Mouse (Mus musculus) forebrain, postnatal 0 days (tissue): ENCODE measurements at regions not wholly inside any gene's neighbourhood (a gene's known extent, or its start where the extent isn't known, plus 50 kb on each side); places are given as distances from the start of the nearest gene placed in this dataset.

Experiments used
- ATAC-seq: fragments of 200-750 bp; cut with Nextera tagmentation; 2 replicates; pipeline ENCODE4 v1.8.0; 2017; ENCODE audit warnings: mild to moderate bottlenecking, moderate library complexity
- DNase-seq: peaks from one replicate; pipeline ENCODE4 v3.0.0-alpha.2; 2015
- H3K27ac ChIP-seq: fragments of 300-500 bp; sonication (generic); 2 replicates; pipeline ENCODE4 v1.5.1; 2014; ENCODE audit warnings: low read depth, mild to moderate bottlenecking, antibody characterized with exemption, low read length, moderate library complexity, mixed read lengths
- H3K27me3 ChIP-seq: fragments of 300-500 bp; sonication (generic); 2 replicates; pipeline ENCODE4 v1.6.1; 2014; ENCODE audit warnings: mild to moderate bottlenecking, low read length, mixed read lengths; ENCODE audit not compliant: insufficient read depth
- H3K36me3 ChIP-seq: fragments of 300-500 bp; sonication (generic); 2 replicates; pipeline ENCODE4 v1.6.1; 2014; ENCODE audit warnings: mild to moderate bottlenecking, moderate library complexity; ENCODE audit not compliant: insufficient read depth
- H3K4me1 ChIP-seq: fragments of 300-500 bp; sonication (generic); 2 replicates; pipeline ENCODE4 v1.6.1; 2014; ENCODE audit warnings: antibody characterized with exemption; ENCODE audit not compliant: insufficient read depth
- H3K4me2 ChIP-seq: fragments of 300-500 bp; sonication (generic); 2 replicates; pipeline ENCODE4 v1.6.1; 2014; ENCODE audit warnings: low read depth, mild to moderate bottlenecking, moderate library complexity
- H3K4me3 ChIP-seq: fragments of 300-500 bp; sonication (generic); 2 replicates; pipeline ENCODE4 v1.5.1; 2014; ENCODE audit warnings: low read depth, low read length, mixed read lengths
- H3K9ac ChIP-seq: fragments of 300-500 bp; sonication (generic); 2 replicates; pipeline ENCODE4 v1.6.1; 2014; ENCODE audit warnings: mild to moderate bottlenecking
- H3K9me3 ChIP-seq: fragments of 300-500 bp; sonication (generic); 2 replicates; pipeline ENCODE4 v1.6.1; 2016; ENCODE audit warnings: low read length
- CTCF ChIP-seq: sonication (generic); IDR thresholded peaks from 2 replicates; pipeline ENCODE4 v1.5.1; 2016; ENCODE audit warnings: antibody characterized with exemption, control low read depth, low read depth
- WGBS: fragments of 180-500 bp; shearing (Covaris S2); extraction: QIAGEN DNeasy Blood & Tissue Kit; methylation state at CpG from one replicate; pipeline ENCODE4 v1.1.7; 2014; 5-methylcytosine and 5-hydroxymethylcytosine counted together

GRCm38 (mm10) chr11:91096000-91096652 is 408.0 kb upstream of the Tom1l1 start:
- Histone ChIP-seq H3K4me3 (no peak overlapping the region; the same call in 1 of the 2 replicates), H3K9me3 (no peaks in the 10 kb centered on the region), H3K27ac (no peak overlapping the region), H3K27me3 (peaks cover 12% of the 10 kb centered on the region), H3K4me2 (no peak overlapping the region), H3K9ac (no peak overlapping the region), H3K4me1 (no peaks in the 10 kb centered on the region), H3K36me3 (no peaks in the 10 kb centered on the region)
- 89% methylated on average over 12 of the region's 12 CpGs for WGBS
- no peak for ATAC-seq
- no peak for DNase-seq
- no peak for TF ChIP-seq CTCF

DNA sequence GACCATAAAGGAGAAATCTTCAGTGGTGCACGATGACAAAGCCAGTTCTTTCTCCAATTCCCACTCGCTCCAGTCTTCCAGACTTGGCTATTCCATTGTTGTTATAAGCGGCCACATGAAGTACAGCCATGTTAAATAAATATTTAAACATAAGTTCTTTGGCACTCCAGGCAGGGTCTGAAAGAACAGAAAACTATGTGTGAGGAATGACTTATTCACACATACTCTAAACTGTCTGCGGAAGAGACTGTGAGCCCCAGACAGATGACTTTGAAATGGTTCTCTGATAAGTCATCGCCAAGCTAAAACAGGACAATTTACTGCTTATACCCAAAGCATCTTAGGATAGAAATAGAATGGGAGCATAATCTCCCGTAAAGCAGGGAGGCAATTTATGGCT is 377.2 kb upstream of the Tom1l1 start:
- ATAC-seq (no peak), DNase-seq (no peak)
- Histone ChIP-seq H3K36me3 (no peaks in the 10 kb centered on the region), H3K27ac (no peak overlapping the region), H3K4me3 (no peak overlapping the region), H3K4me2 (no peak overlapping the region), H3K9me3 (no peaks in the 10 kb centered on the region), H3K4me1 (no peaks in the 10 kb centered on the region), H3K9ac (no peak overlapping the region), H3K27me3 (peaks cover 3% of the 10 kb centered on the region; the same call in 1 of the 2 replicates)
- no peak for TF ChIP-seq CTCF
- 86% methylated on average over 6 of the region's 6 CpGs for WGBS

DNA sequence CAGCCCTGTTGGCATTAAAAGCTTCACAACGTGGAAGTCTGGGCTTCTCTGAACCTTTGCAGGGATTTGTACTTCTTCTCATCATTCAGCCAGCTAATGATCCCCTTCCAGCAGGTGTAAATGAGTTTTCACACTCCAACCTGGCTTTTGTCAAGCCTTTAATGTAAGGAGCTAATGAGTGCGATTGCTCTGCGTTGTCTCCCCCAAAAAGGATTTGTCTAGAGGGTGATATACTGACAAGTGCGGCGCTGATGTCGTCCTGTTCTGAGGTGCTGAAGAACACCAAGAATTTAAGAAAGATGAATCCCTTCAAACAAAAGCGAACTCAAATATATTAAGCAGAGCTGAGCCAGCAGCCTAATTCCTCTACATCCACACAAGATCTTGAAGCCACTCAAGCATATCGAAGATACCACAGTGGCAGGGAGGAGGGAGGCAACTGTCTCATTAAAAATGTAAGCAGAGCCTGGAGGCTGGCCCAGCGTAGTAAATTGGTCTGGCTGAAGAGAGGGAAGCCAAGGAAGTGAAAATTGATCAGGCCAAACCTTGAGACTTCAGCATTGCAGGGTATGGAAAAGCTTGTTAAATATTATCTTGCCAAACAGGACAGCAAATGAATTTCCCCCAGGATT is 368.9 kb upstream of the Tom1l1 start:
- no peaks in the 10 kb centered on the region for H3K9me3 ChIP-seq
- 41% methylated on average over 9 of the region's 9 CpGs for WGBS
- no peak for ATAC-seq
- H3K9ac ChIP-seq: no peak overlapping the region
- no peaks in the 10 kb centered on the region for H3K4me1 ChIP-seq
- H3K27ac ChIP-seq: no peak overlapping the region
- H3K36me3 ChIP-seq: no peaks in the 10 kb centered on the region
- no peak for DNase-seq
- peaks cover 12% of the 10 kb centered on the region; the same call in 1 of the 2 replicates for H3K27me3 ChIP-seq
- no peak overlapping the region for H3K4me3 ChIP-seq
- no peak for TF ChIP-seq CTCF
- H3K4me2 ChIP-seq: no peak overlapping the region

GRCm38 (mm10) chr11:91053321-91053720 is 365.2 kb upstream of the Tom1l1 start:
- Histone ChIP-seq H3K4me2 (no peak overlapping the region), H3K9me3 (no peaks in the 10 kb centered on the region), H3K9ac (no peak overlapping the region), H3K27me3 (peaks cover 12% of the 10 kb centered on the region; the same call in 1 of the 2 replicates), H3K4me3 (no peak overlapping the region), H3K36me3 (no peaks in the 10 kb centered on the region), H3K4me1 (no peaks in the 10 kb centered on the region), H3K27ac (no peak overlapping the region)
- DNase-seq: peak; percentile 26
- no peak for ATAC-seq
- 61% methylated on average over 2 of the region's 2 CpGs for WGBS
- no peak for TF ChIP-seq CTCF

DNA sequence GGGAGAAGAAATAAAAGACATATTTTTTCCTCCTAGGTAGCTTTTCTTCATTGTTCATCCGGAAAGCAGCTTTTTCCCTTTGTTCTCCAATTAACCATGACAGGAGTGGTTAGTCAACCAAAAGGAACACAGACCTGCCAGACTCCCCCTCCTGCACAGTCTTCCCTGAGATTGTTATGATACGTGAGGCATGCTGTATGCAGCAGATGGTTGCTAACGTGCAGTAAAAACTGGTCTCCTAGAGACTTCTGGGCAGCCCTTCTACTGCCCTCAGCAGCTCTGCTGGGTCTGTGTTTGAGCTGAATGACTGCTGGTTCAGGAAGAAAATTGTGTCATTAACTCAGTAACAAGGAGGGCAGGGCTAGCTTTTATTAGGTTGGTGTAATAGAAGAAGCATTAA is 363.5 kb upstream of the Tom1l1 start:
- Histone ChIP-seq H3K27me3 (peaks cover 8% of the 10 kb centered on the region; the same call in 1 of the 2 replicates), H3K9me3 (no peaks in the 10 kb centered on the region), H3K27ac (no peak overlapping the region), H3K4me1 (no peaks in the 10 kb centered on the region), H3K4me3 (no peak overlapping the region), H3K9ac (no peak overlapping the region), H3K4me2 (no peak overlapping the region), H3K36me3 (no peaks in the 10 kb centered on the region)
- ATAC-seq (peak; percentile 51), DNase-seq (peak; percentile 20)
- WGBS: 14% methylated on average over 3 of the region's 3 CpGs
- TF ChIP-seq CTCF: no peak

DNA sequence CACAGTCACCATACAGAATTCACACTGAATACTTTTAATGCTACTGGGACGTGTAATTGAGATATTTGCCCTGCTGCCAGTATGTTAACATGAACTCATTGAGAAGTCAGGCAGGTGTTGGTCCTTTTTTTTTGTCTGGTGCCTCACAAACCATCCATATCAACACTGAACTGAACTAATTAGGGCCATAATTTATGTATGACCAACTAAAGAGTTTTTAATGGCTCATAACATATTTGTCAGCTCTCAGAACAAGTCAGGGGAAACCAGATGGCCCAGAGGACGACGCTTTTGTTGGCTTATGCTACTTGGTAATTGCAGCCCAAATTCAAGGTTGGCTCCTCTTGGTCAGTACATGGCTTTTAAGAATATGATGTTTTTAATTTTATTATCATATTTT is 353.3 kb upstream of the Tom1l1 start:
- no peak for TF ChIP-seq CTCF
- WGBS: 40% methylated on average over 3 of the region's 3 CpGs
- Histone ChIP-seq H3K27me3 (no peaks in the 10 kb centered on the region), H3K27ac (no peak overlapping the region), H3K9ac (no peak overlapping the region), H3K4me3 (no peak overlapping the region), H3K36me3 (no peaks in the 10 kb centered on the region), H3K4me1 (no peaks in the 10 kb centered on the region), H3K4me2 (no peak overlapping the region), H3K9me3 (no peaks in the 10 kb centered on the region)
- ATAC-seq (no peak), DNase-seq (no peak)
